Mouse (Mus musculus): Measurements from ENCODE around the gene Syt8.

- TF ChIP-seq GATA1 (IDR thresholded peaks at IDR 0.05; ENCODE audit: borderline replicate concordance, low read length) (no peak), FLI1 (IDR thresholded peaks at IDR 0.05; ENCODE audit: low read length) (no peak)
Measured at GRCm38 (mm10) chr7:142445324-142445723, 10.7 kb downstream of the Syt8 start.
